Mouse (Mus musculus) bone marrow, adult 2 months (tissue): Measurements from ENCODE around the gene Txnrd2.

ENCODE experiments used
- CTCF ChIP-seq: fragments of 200-500 bp; IDR thresholded peaks from 2 replicates; pipeline ENCODE4 v1.5.1; 2011; ENCODE audit warnings: low read length, control low read depth; ENCODE audit not compliant: control insufficient read depth, insufficient read depth
- POLR2A ChIP-seq: fragments of 200-500 bp; IDR thresholded peaks from 2 replicates; pipeline ENCODE4 v1.6.1; 2011; ENCODE audit warnings: low read depth, mild to moderate bottlenecking, control low read depth, low read length, borderline replicate concordance; ENCODE audit not compliant: control insufficient read depth

GRCm38 (mm10) chr16:18411026-18411649 is 15.0 kb upstream of the Txnrd2 start:
- TF ChIP-seq POLR2A (no peak), CTCF (no peak)
